Mouse (Mus musculus) small intestine, adult 10 weeks (tissue): ENCODE measurements around the gene Atp6v1d. TPM values are rescaled to one million over a fixed set of nuclear protein-coding genes. Genes with fewer than 3 reads are reported as not detected.

ENCODE experiments used
- polyA plus RNA-seq: library from polyadenylated mRNA; stranded (reverse); fragments of 350-450 nt; fragmentation: Illumina TruSeq; extraction: RNeasy Lipid Tissue Mini Kit (QIAGEN cat#74804); gene quantifications from one replicate; pipeline ENCODE4 v1.2.3, GENCODE M21; 2014; ENCODE audit warnings: low replicate concordance

The Atp6v1d gene
- 90.4 TPM for polyA plus RNA-seq

GRCm38 (mm10) chr12:78861496-78862253 lies at the start of gene Atp6v1d, which contains the start of gene Eif2s1:
Gene Atp6v1d (minus strand): TSS chr12:78861638.
Gene Eif2s1 (plus strand): TSS chr12:78861819.

GRCm38 (mm10) chr12:78906707-78907162 lies 45.3 kb upstream of the Atp6v1d start, which contains the start of gene Plek2:
Gene Plek2 (minus strand): TSS chr12:78906964.

Other genes starting within 250 kb of the Atp6v1d start
- gene Fam71d, start 170.1 kb downstream of the Atp6v1d start, polyA plus RNA-seq: 0.93 TPM
- 114 TPM for gene Mpp5, start 112.7 kb downstream of the Atp6v1d start, polyA plus RNA-seq
- gene Eif2s1, start 181 bp upstream of the Atp6v1d start, polyA plus RNA-seq: 84.1 TPM
- gene Plek2, start 45.3 kb upstream of the Atp6v1d start, polyA plus RNA-seq: 17.5 TPM
- 3.7 TPM for gene Tmem229b, start 146.0 kb upstream of the Atp6v1d start, polyA plus RNA-seq
- gene Plekhh1, start 167.5 kb upstream of the Atp6v1d start, polyA plus RNA-seq: 48.4 TPM
- gene Pigh, start 228.0 kb upstream of the Atp6v1d start, polyA plus RNA-seq: 23.7 TPM